Mouse (Mus musculus) liver, postnatal 0 days (tissue): Measurements from ENCODE around the gene Gm21119. TPM values are rescaled to one million over a fixed set of nuclear protein-coding genes. Genes with fewer than 3 reads are reported as not detected.
A peak's percentile ranks its signal among the peaks of the same experiment; 100 is the strongest.
"Not testable (repeated sequence)": the region's sequence is repeated elsewhere in the genome, so short reads cannot be mapped to it uniquely, and the experiment has no call there.

Experiments used
- ATAC-seq: fragments of 200-750 bp; cut with Nextera tagmentation; 2 replicates; pipeline ENCODE4 v1.8.0; 2017; ENCODE audit warnings: mild to moderate bottlenecking, moderate library complexity
- DNase-seq: peaks from one replicate; pipeline ENCODE4 v3.0.0-alpha.2; 2016
- H3K27ac ChIP-seq: fragments of 300-500 bp; sonication (generic); 2 replicates; pipeline ENCODE4 v1.5.1; 2014; ENCODE audit warnings: antibody characterized with exemption, moderate library complexity, mild to moderate bottlenecking, low read depth
- H3K27me3 ChIP-seq: fragments of 300-500 bp; sonication (generic); 2 replicates; pipeline ENCODE4 v1.6.1; 2014; ENCODE audit warnings: low read length, control low read depth, mixed read lengths; ENCODE audit not compliant: insufficient read depth
- H3K36me3 ChIP-seq: fragments of 300-500 bp; sonication (generic); replicated peaks from 2 replicates; pipeline ENCODE4 v1.6.1; 2014; ENCODE audit warnings: mild to moderate bottlenecking, control low read depth, low read length, moderate library complexity, mixed read lengths; ENCODE audit not compliant: insufficient read depth
- H3K4me1 ChIP-seq: fragments of 300-500 bp; sonication (generic); 2 replicates; pipeline ENCODE4 v1.6.1; 2014; ENCODE audit warnings: antibody characterized with exemption, mild to moderate bottlenecking, control low read depth; ENCODE audit not compliant: insufficient read depth
- H3K4me2 ChIP-seq: fragments of 300-500 bp; sonication (generic); 2 replicates; pipeline ENCODE4 v1.6.1; 2014; ENCODE audit warnings: low read depth, mild to moderate bottlenecking, low read length, moderate library complexity, mixed read lengths
- H3K4me3 ChIP-seq: fragments of 300-500 bp; sonication (generic); 2 replicates; pipeline ENCODE4 v1.5.1; 2014; ENCODE audit warnings: low read depth, low read length
- H3K9ac ChIP-seq: fragments of 300-500 bp; sonication (generic); replicated peaks from 2 replicates; pipeline ENCODE4 v1.6.1; 2014; ENCODE audit warnings: mild to moderate bottlenecking, moderate library complexity
- H3K9me3 ChIP-seq: fragments of 300-500 bp; sonication (generic); 2 replicates; pipeline ENCODE4 v1.6.1; 2016; ENCODE audit warnings: mild to moderate bottlenecking, control low read depth, low read length, mixed read lengths
- WGBS: fragments of 180-500 bp; shearing (Covaris S2); extraction: QIAGEN DNeasy Blood & Tissue Kit; methylation state at CpG from one replicate; pipeline ENCODE4 v1.1.7; 2014; ENCODE audit not compliant: insufficient replicate concordance; 5-methylcytosine and 5-hydroxymethylcytosine counted together
- polyA plus RNA-seq: library from polyadenylated mRNA; unstranded; fragments of >200 nt; fragmentation: Nextera tagmentation; extraction: Ambion mirVana; gene quantifications from 2 replicates; pipeline ENCODE4 v1.2.1, GENCODE M21; 2015

Gene Gm21119
- polyA plus RNA-seq, 1 experiment from 2014 or later: not detected

DNA sequence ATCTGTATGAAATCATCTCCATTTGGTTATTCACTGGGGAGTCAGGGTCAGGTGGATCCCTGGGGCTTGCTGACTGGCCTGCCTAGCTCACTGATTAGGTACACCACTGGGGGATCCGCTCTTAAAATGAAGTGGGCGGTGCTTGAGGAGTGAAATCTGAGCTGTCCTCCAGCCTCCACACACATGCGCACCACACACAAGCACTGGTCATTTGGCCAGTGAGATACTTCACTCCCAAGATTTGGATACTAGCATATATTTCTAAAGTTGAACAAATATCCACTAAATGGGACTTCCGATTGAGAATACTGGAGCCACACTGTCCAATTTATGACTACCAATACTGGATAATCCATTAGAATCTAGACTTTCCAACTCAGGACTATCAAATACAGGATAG lies 20.9 kb upstream of the Gm21119 start:
- DNase-seq, H3K4me3 ChIP-seq, H3K4me2 ChIP-seq, H3K36me3 ChIP-seq, H3K4me1 ChIP-seq, H3K9ac ChIP-seq, H3K27ac ChIP-seq, ATAC-seq, H3K27me3 ChIP-seq, H3K9me3 ChIP-seq: not testable (repeated sequence)
- WGBS: no CpG with 5 or more reads among the region's 4 CpGs

DNA sequence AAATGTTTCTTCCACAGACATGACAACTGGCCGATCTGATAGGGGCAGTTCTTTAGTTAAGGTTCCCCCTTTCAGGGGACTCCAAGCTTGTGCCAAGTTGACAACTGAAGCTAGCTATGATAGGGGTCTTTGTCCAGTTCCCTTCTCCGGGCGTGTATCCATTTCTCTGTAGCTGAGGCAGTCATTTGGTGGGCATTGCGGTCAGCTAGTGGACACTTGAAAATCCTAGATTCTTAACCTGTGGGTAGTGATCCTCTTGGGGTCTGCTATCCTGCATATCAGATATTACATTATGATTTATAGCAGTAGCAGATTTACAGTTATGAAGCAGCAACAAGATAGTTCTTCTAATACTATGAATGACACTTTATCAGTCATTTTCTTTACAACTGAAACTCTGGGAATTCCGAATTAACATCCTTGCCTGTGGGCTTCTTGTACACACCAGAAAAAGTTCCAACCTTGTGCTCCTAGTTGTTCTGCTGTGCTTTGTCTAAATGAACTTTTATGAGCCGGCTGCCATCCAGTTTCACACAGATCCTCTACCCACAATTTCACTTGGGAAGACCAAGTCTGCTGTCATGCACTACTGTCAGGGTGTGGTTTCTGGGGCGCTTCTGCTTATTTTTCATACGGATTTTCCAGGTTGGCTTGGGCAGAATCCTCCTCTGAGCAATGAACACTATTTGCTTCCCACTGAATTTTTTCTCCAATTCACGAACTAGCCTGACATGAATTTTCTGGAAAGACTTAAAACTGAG lies 18.5 kb upstream of the Gm21119 start:
- not testable (repeated sequence) for H3K4me1 ChIP-seq, H3K9ac ChIP-seq, ATAC-seq, H3K27me3 ChIP-seq, H3K9me3 ChIP-seq, H3K4me3 ChIP-seq, H3K4me2 ChIP-seq, H3K27ac ChIP-seq, H3K36me3 ChIP-seq
- WGBS: 78% methylated on average over 5 of the region's 9 CpGs
- DNase-seq: peak; percentile 0

DNA sequence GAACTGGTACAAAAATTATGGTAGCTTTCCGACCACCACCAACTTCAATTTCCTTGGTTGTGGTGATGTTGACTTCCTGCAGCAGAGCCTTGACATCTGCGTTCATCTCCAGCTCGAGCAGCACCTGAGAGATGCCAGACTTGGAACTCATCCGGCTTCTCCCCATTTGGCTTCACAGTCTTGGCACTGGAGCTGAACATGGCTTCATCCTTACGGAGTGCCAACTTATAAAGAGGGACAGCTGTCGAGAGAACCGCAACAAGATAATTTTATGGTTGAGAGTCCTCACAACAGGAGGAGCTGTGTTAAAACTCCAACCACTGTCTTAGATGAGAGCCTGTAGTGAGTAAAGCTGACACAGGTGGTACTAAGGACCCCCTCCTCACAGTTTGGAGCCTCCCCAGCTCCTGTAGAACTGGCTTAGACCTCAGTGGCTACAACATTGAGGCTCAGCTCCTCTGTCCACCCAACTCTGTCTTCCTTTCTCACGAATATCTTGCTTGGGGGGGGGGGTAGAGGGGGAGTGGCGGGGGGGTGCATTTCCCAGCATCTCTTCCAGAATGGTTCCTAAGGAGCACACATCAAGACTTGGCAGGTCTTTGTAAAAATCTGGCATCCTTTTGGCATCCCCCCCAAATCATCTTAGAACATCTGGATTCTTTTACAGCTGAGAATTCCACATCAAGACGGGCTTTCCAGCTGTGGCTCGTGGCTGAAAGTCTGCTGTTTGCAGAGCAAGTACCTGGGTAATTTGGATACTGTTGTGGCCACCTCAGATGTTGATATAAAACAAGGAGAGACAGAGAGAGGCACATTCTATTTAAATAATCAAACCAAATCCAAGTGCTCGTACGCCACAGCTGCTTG lies 17.6 kb upstream of the Gm21119 start:
- H3K4me3 ChIP-seq, H3K9ac ChIP-seq, H3K4me2 ChIP-seq, H3K9me3 ChIP-seq, H3K36me3 ChIP-seq, H3K27me3 ChIP-seq, H3K4me1 ChIP-seq, H3K27ac ChIP-seq: not testable (repeated sequence)
- ATAC-seq (peak; percentile 35; the same call in 1 of the 2 replicates), DNase-seq (peak; percentile 0)
- WGBS: 71% methylated on average over 9 of the region's 13 CpGs

DNA sequence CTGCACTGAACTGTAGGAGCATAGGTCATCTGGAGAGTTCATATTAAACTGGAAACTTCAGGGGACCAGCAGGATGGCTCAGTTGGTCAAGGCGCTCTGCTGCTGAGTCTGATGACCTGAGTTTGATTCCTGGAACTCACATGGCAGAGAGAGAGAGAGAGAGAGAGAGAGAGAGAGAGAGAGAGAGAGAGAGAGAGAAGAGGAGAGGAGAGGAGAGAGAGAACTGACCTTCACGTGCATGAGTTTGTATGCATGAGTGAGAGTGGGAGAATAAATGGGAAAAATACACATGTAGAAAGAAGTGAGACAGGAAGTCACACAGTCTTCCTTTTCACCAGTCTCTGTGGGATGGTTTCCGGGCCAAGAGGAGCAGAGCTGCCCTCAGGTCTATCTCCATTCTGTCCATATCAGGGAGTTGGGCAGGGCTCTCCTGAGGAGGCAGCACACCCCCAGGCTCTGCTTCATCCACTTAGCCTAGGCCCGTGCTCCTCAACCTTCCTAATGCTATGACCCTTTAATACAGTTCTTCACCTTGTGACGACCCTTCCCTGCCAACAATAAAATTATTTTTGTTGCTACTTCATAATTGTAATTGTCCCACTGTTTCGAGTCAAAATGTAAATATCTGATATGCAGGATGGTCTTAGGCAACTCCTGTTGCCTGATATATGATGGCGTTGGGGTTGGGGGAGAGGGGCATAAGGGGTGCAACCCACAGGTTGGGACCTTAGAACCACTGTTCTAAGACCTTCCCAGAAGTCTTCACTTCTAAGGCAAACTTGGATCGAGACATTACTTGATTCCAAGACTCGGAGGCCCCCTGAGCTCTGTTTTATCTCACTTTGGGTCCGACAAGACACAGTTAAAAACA lies 16.2 kb upstream of the Gm21119 start:
- not testable (repeated sequence) for H3K9ac ChIP-seq, H3K27me3 ChIP-seq, H3K27ac ChIP-seq, H3K36me3 ChIP-seq, H3K9me3 ChIP-seq, DNase-seq, H3K4me1 ChIP-seq, H3K4me3 ChIP-seq, H3K4me2 ChIP-seq
- 64% methylated on average over 4 of the region's 10 CpGs for WGBS
- ATAC-seq: 0 out of 2 replicates have a peak, but pooled peaks have one; percentile 49

DNA sequence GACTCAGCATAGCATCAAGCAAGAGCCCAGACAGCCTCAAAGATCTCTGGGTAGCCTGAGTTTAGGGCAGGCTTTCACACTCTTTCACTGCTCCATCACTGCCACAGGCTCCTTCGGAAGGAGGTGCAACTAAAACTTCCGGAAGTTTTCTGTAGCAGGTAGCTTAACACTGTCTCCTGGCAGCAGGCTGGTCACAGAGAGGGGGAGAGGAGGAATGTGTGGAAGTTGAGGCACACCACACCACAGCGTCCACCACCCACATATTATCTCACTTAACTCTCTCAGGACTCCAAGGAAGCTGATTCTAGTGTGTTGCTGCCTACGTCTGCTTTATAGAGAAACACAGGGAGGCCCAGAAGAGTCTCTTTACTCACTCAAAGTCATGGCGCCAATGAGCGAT lies 15.4 kb upstream of the Gm21119 start:
- not testable (repeated sequence) for H3K36me3 ChIP-seq, H3K4me1 ChIP-seq, ATAC-seq, H3K4me2 ChIP-seq, H3K9me3 ChIP-seq, H3K27ac ChIP-seq, H3K9ac ChIP-seq, H3K4me3 ChIP-seq, DNase-seq, H3K27me3 ChIP-seq
- WGBS: 67% methylated on average over 3 of the region's 6 CpGs

DNA sequence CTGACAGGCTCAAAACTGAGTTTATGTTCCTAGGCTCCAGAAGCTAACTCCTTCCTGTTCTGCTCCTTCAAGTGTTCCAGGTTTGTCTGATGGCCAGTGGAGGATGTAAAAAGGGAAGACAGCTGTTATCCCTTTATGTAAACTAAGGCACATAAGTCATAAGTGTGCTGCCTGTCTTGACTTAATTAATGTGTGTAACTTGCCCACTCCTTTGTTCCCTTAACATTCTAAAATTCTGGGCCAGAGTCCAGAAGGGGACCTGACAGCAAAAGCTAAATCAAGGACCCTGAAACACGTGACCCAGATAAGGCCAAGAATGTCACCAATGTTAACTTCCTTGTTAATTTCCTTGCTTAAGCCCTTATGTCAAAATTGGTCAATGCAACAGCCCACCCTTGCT lies 3.9 kb upstream of the Gm21119 start:
- ATAC-seq, DNase-seq, H3K9ac ChIP-seq, H3K4me2 ChIP-seq, H3K4me1 ChIP-seq, H3K27me3 ChIP-seq, H3K4me3 ChIP-seq, H3K36me3 ChIP-seq, H3K27ac ChIP-seq, H3K9me3 ChIP-seq: not testable (repeated sequence)
- no CpG with 5 or more reads among the region's 1 CpGs for WGBS

DNA sequence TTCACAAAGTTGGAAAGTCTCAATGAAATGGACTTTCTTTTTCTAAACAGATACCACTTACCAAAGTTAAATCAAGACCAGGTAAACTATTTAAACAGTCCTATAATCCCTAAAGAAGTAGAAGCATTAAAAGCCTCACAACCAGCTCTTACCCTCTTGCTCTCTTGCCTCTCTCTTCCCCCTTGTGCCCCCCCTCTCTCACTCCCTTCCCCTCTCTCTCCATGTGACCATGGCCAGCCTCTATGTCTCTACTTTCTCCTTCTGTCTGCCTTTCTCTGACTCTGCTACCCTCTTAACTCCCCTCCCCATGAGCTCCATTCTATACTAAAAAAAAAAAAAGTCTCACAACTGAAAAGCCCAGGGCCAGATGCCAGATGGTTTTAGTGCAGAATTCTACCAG lies 2.0 kb upstream of the Gm21119 start:
- ATAC-seq, H3K4me2 ChIP-seq, H3K9ac ChIP-seq, H3K4me1 ChIP-seq, H3K27ac ChIP-seq, H3K9me3 ChIP-seq, H3K36me3 ChIP-seq, DNase-seq, H3K4me3 ChIP-seq, H3K27me3 ChIP-seq: not testable (repeated sequence)

DNA sequence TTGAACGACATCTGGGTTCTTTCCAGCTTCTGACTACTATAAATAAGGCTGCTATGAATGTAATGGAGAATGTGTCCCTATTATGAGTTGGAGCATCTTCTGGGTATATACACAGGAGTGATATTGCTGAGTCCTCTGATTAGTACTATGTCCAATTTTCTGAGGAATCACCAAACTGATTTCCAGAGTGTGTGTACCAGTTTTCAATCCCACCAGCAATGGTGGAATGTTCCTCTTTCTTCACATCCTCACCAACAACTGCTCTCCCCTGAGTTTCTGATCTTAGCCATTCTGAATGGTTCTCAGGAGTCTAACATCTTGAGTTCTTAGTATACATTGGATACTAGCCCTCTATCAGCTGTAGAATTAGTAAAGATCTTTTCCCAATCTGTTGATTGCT lies 16.0 kb downstream of the Gm21119 start:
- not testable (repeated sequence) for H3K27me3 ChIP-seq, H3K9ac ChIP-seq, H3K27ac ChIP-seq, DNase-seq, H3K9me3 ChIP-seq, H3K4me3 ChIP-seq, H3K4me1 ChIP-seq, ATAC-seq, H3K4me2 ChIP-seq, H3K36me3 ChIP-seq
- 41% methylated on average over 1 of the region's 1 CpGs for WGBS

DNA sequence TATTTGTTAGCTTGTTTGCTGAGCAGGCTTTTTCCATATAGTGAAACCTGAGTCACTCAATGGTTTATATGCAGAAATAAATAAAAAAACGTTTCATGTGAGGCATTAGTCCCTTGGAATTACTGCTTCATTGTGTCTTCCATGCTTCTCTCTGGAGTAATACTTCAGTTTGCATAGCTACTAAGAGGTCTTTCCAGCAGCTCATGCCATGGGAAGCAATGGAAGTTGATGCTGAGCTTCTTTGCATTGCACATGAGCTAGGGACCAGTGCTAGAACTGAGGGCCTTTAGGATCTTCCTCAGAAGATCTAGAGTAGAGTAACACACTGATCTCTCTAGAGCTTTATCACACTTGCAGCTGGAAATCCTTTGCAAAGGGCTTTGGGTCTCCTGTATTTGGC lies 23.2 kb downstream of the Gm21119 start:
- not testable (repeated sequence) for ATAC-seq, H3K9me3 ChIP-seq, DNase-seq, H3K27me3 ChIP-seq, H3K4me3 ChIP-seq, H3K27ac ChIP-seq, H3K4me1 ChIP-seq, H3K9ac ChIP-seq, H3K36me3 ChIP-seq, H3K4me2 ChIP-seq
- WGBS: no CpG with 5 or more reads among the region's 1 CpGs
